Mouse (Mus musculus) thymus, adult 2 months (tissue): ENCODE data around the gene Tbx10.

Source experiments
- CTCF ChIP-seq: fragments of 200-500 bp; IDR thresholded peaks from 2 replicates; pipeline ENCODE4 v1.5.1; 2012; ENCODE audit warnings: mild to moderate bottlenecking, control low read depth, low read length, moderate library complexity, borderline replicate concordance; ENCODE audit not compliant: control insufficient read depth, poor library complexity, insufficient read depth; ENCODE audit errors: extremely low read depth
- POLR2A ChIP-seq: fragments of 200-500 bp; IDR thresholded peaks from 2 replicates; pipeline ENCODE4 v1.6.1; 2012; ENCODE audit warnings: mild to moderate bottlenecking, low read length, control low read depth, moderate library complexity; ENCODE audit not compliant: control insufficient read depth, poor library complexity, insufficient read depth; ENCODE audit errors: extremely low read depth

- TF ChIP-seq CTCF (no peak), POLR2A (no peak)
Measured at GRCm38 (mm10) chr19:3992416-3992815, at the start of gene Tbx10.
